Mouse (Mus musculus): ENCODE measurements around the gene Gm4744.
"Not testable (repeated sequence)": the region's sequence is repeated elsewhere in the genome, so short reads cannot be mapped to it uniquely, and the experiment has no call there.

The Gm4744 gene

GRCm38 (mm10) chr6:40951770-40952169, at the start of gene Gm4744:
Gm4744 (minus strand) TSS chr6:40951870.
- DNase-seq (ENCODE audit: low spot score in 2 of 2), result no peak

- not testable (repeated sequence) for DNase-seq (ENCODE audit: low spot score in 2 of 2)
Observed at GRCm38 (mm10) chr6:40999379-40999778, 47.7 kb upstream of the Gm4744 start, which contains the start of gene Gm2663. Gm2663 (minus strand) TSS chr6:40999479.

- DNase-seq (ENCODE audit: low spot score in 2 of 2), result not testable (repeated sequence)
Observed at GRCm38 (mm10) chr6:40964454-40964853, 12.8 kb upstream of the Gm4744 start, which contains the start of gene 1810009J06Rik. 1810009J06Rik (plus strand) TSS chr6:40964754.

- DNase-seq (ENCODE audit: low spot score in 2 of 2), result no peak
Observed at GRCm38 (mm10) chr6:40953716-40954115, 2.0 kb upstream of the Gm4744 start.

GRCm38 (mm10) chr6:40940457-40940856, 11.2 kb downstream of the Gm4744 start, which contains the start of gene 1700074P13Rik:
1700074P13Rik (minus strand) TSS chr6:40940557.
- no peak for DNase-seq (ENCODE audit: low spot score in 2 of 2)

GRCm38 (mm10) chr6:40919954-40920353, 31.7 kb downstream of the Gm4744 start:
- no peak for DNase-seq (ENCODE audit: low spot score in 2 of 2)

- DNase-seq (ENCODE audit: low spot score in 2 of 2), result no peak
Observed at GRCm38 (mm10) chr6:40900287-40900686, 51.4 kb downstream of the Gm4744 start, which contains the start of gene Prss58. Prss58 (minus strand) TSS chr6:40900387.

Measured in thymus, postnatal 10 days (tissue).